Mouse (Mus musculus) brown adipose tissue, adult 24 weeks (tissue): ENCODE data around the gene Tpst1. TPM values are rescaled to one million over a fixed set of nuclear protein-coding genes. Genes with fewer than 3 reads are reported as not detected.

Experiments
- H3K27ac ChIP-seq: fragments of 200-500 bp; replicated peaks from 2 replicates; pipeline ENCODE4 v1.5.1; 2012; ENCODE audit warnings: low read depth, mild to moderate bottlenecking, low read length
- H3K4me1 ChIP-seq: fragments of 200-500 bp; 2 replicates; pipeline ENCODE4 v1.6.1; 2012; ENCODE audit warnings: low read length, mixed read lengths; ENCODE audit not compliant: control insufficient read depth, insufficient read depth, insufficient read length
- H3K4me3 ChIP-seq: fragments of 200-500 bp; 2 replicates; pipeline ENCODE4 v1.5.1; 2012; ENCODE audit warnings: low read depth, mild to moderate bottlenecking, low read length, moderate library complexity; ENCODE audit not compliant: insufficient read depth
- polyA plus RNA-seq: library from polyadenylated mRNA; stranded (reverse); fragments of >200 nt; gene quantifications from 2 replicates; pipeline ENCODE4 v1.2.4, GENCODE M21; 2012; ENCODE audit not compliant: missing spikeins, insufficient read depth, insufficient read length

The Tpst1 gene
- polyA plus RNA-seq, 1 experiment, result 11.6 TPM

- H3K27ac ChIP-seq, result peak overlapping the region; percentile 69
- H3K4me1 ChIP-seq, result peaks cover 47% of the 10 kb centered on the region
- H3K4me3 ChIP-seq, result no peak overlapping the region
These were observed 26.5 kb upstream of the Tpst1 start for GRCm38 (mm10) chr5:130046589-130046988.

- H3K4me1 ChIP-seq, result peaks cover 48% of the 10 kb centered on the region
These were observed 26.1 kb upstream of the Tpst1 start for GRCm38 (mm10) chr5:130047013-130047412.

GRCm38 (mm10) chr5:130048786-130049520, 24.2 kb upstream of the Tpst1 start:
- Histone ChIP-seq H3K27ac (peak overlapping the region; percentile 63), H3K4me3 (no peak overlapping the region), H3K4me1 (peaks cover 57% of the 10 kb centered on the region)

More at GRCm38 (mm10) chr5:130047013-130047412, 26.1 kb upstream of the Tpst1 start:
- no peak overlapping the region for H3K4me3 ChIP-seq
- H3K27ac ChIP-seq, result peak overlapping the region; percentile 69

GRCm38 (mm10) chr5:130050416-130050815, 22.7 kb upstream of the Tpst1 start:
- Histone ChIP-seq H3K4me1 (peaks cover 48% of the 10 kb centered on the region), H3K27ac (no peak overlapping the region; the same call in 1 of the 2 replicates), H3K4me3 (no peak overlapping the region)

- Histone ChIP-seq H3K27ac (peak overlapping the region; percentile 33), H3K4me1 (peaks cover 40% of the 10 kb centered on the region), H3K4me3 (no peak overlapping the region)
These were observed 21.9 kb upstream of the Tpst1 start for GRCm38 (mm10) chr5:130051073-130051860.

- Histone ChIP-seq H3K4me1 (peaks cover 32% of the 10 kb centered on the region), H3K27ac (peak overlapping the region; percentile 10; the same call in 1 of the 2 replicates), H3K4me3 (no peak overlapping the region)
These were observed 20.6 kb upstream of the Tpst1 start for GRCm38 (mm10) chr5:130052510-130052909.

GRCm38 (mm10) chr5:130052955-130053354, 20.2 kb upstream of the Tpst1 start:
- peak overlapping the region; percentile 9; the same call in 1 of the 2 replicates for H3K27ac ChIP-seq
- H3K4me3 ChIP-seq, result no peak overlapping the region
- peaks cover 32% of the 10 kb centered on the region for H3K4me1 ChIP-seq

GRCm38 (mm10) chr5:130055688-130056087, 17.4 kb upstream of the Tpst1 start:
- H3K27ac ChIP-seq, result no peak overlapping the region
- H3K4me1 ChIP-seq, result peaks cover 29% of the 10 kb centered on the region

GRCm38 (mm10) chr5:130056303-130056702, 16.8 kb upstream of the Tpst1 start:
- H3K4me3 ChIP-seq, result no peak overlapping the region
- H3K27ac ChIP-seq, result no peak overlapping the region
- H3K4me1 ChIP-seq, result peaks cover 29% of the 10 kb centered on the region

More at GRCm38 (mm10) chr5:130055688-130056087, 17.4 kb upstream of the Tpst1 start:
- H3K4me3 ChIP-seq, result no peak overlapping the region

- peaks cover 34% of the 10 kb centered on the region for H3K4me1 ChIP-seq
- peak overlapping the region; percentile 83 for H3K27ac ChIP-seq
- no peak overlapping the region for H3K4me3 ChIP-seq
These were observed 13.5 kb upstream of the Tpst1 start for GRCm38 (mm10) chr5:130059413-130060328.

GRCm38 (mm10) chr5:130060329-130060665, 12.8 kb upstream of the Tpst1 start:
- Histone ChIP-seq H3K4me1 (peaks cover 34% of the 10 kb centered on the region), H3K27ac (peak overlapping the region; percentile 83), H3K4me3 (no peak overlapping the region)

GRCm38 (mm10) chr5:130062096-130062495, 11.0 kb upstream of the Tpst1 start:
- Histone ChIP-seq H3K4me3 (no peak overlapping the region), H3K27ac (peak overlapping the region; percentile 99), H3K4me1 (peaks cover 34% of the 10 kb centered on the region)

GRCm38 (mm10) chr5:130063760-130064159, 9.4 kb upstream of the Tpst1 start:
- no peak overlapping the region for H3K4me3 ChIP-seq
- peaks cover 34% of the 10 kb centered on the region for H3K4me1 ChIP-seq
- H3K27ac ChIP-seq, result peak overlapping the region; percentile 45; the same call in 1 of the 2 replicates

GRCm38 (mm10) chr5:130065579-130065978, 7.5 kb upstream of the Tpst1 start:
- Histone ChIP-seq H3K4me3 (no peak overlapping the region), H3K27ac (no peak overlapping the region), H3K4me1 (peaks cover 24% of the 10 kb centered on the region)

- H3K4me1 ChIP-seq, result peaks cover 11% of the 10 kb centered on the region
- no peak overlapping the region for H3K4me3 ChIP-seq
- no peak overlapping the region for H3K27ac ChIP-seq
These were observed 5.3 kb upstream of the Tpst1 start for GRCm38 (mm10) chr5:130067841-130068264.
